Mouse (Mus musculus): ENCODE measurements at regions not wholly inside any gene's neighbourhood (a gene's known extent, or its start where the extent isn't known, plus 50 kb on each side); places are given as distances from the start of the nearest gene placed in this dataset.

GRCm38 (mm10) chr14:62144385-62145030 is 147.9 kb upstream of the Rnaseh2b start:
- in situ Hi-C loops (cut with MboI; ENCODE audit: low pct_ligation_motif_present, low pct_unique_long_range_greater_than_20kb, low sequenced_read_pairs), result no loop called here
- TF ChIP-seq ELF1 (IDR thresholded peaks at IDR 0.05; ENCODE audit: low read depth, low read length) (0 out of 2 replicates have a peak, but pooled peaks have one; percentile 13), USF2 (conservative IDR thresholded peaks at IDR 0.05; ENCODE audit: low read depth, low read length) (no peak), SIN3A (IDR thresholded peaks at IDR 0.05; ENCODE audit: low read length) (no peak), JUN (IDR thresholded peaks at IDR 0.05; ENCODE audit: insufficient read depth, low read depth, low read length) (no peak), BHLHE40 (IDR thresholded peaks at IDR 0.05; ENCODE audit: low read depth, low read length) (0 out of 2 replicates have a peak, but pooled peaks have one; percentile 6)

GRCm38 (mm10) chr14:62157038-62157716 is 135.2 kb upstream of the Rnaseh2b start:
- dilution Hi-C loops (cut with MboI; ENCODE audit: extremely low pct_ligation_motif_present, extremely low pct_unique_long_range_greater_than_20kb, low sequenced_read_pairs), result no loop called here
- H3K79me2 ChIP-seq (replicated peaks; ENCODE audit: control insufficient read depth, extremely low read depth, insufficient read depth, poor library complexity, severe bottlenecking), result no peaks in the 10 kb centered on the region
- H3K9me3 ChIP-seq (replicated peaks; ENCODE audit: low read length), result no peaks in the 10 kb centered on the region

More at GRCm38 (mm10) chr14:62144385-62145030, 147.9 kb upstream of the Rnaseh2b start:
- DNase-seq (ENCODE audit: extremely low read depth), result peak; percentile 26
- Histone ChIP-seq H3K4me1 (ENCODE audit: control insufficient read depth in 1 of 2, insufficient read depth in 2 of 2) (peaks cover 0 to 12% of the 10 kb centered on the region in 2 experiments; a peak in 2 of 4 replicates), H3K4me3 (replicated peaks in 1 of 3; ENCODE audit: low read depth in 2 of 3, low read length in 2 of 3, poor library complexity in 1 of 3) (peak overlapping the region in 1 of 3 experiments; percentile 4), H3K27ac (ENCODE audit: insufficient read depth, low read depth) (no peak overlapping the region), H3K9me3 (replicated peaks; ENCODE audit: low read length) (no peaks in the 10 kb centered on the region), H3K4me2 (ENCODE audit: insufficient read depth, low read depth, poor library complexity, severe bottlenecking) (peak overlapping the region; percentile 60), H3K27me3 (replicated peaks) (peaks cover 2% of the 10 kb centered on the region), H3K36me3 (replicated peaks in 1 of 2; ENCODE audit: control insufficient read depth in 1 of 2, insufficient read depth in 1 of 2, low read length in 1 of 2) (no peaks in the 10 kb centered on the region), H3K9ac (ENCODE audit: insufficient read depth, low read depth) (peak overlapping the region; percentile 2; the same call in 1 of the 2 replicates), H3K79me2 (replicated peaks; ENCODE audit: control insufficient read depth, extremely low read depth, insufficient read depth, poor library complexity, severe bottlenecking) (no peaks in the 10 kb centered on the region)
- dilution Hi-C loops (cut with MboI; ENCODE audit: extremely low pct_ligation_motif_present, extremely low pct_unique_long_range_greater_than_20kb, low sequenced_read_pairs), result no loop called here

GRCm38 (mm10) chr14:62159690-62160089 is 132.7 kb upstream of the Rnaseh2b start:
- H3K27me3 ChIP-seq (replicated peaks), result peaks cover 2% of the 10 kb centered on the region
- H3K4me2 ChIP-seq (ENCODE audit: insufficient read depth, low read depth, poor library complexity, severe bottlenecking), result no peak overlapping the region
- in situ Hi-C loops (cut with MboI; ENCODE audit: low pct_ligation_motif_present, low pct_unique_long_range_greater_than_20kb, low sequenced_read_pairs) (no loop called here), dilution Hi-C loops (cut with MboI; ENCODE audit: extremely low pct_ligation_motif_present, extremely low pct_unique_long_range_greater_than_20kb, low sequenced_read_pairs) (no loop called here)
- TF ChIP-seq IRF4 (IDR thresholded peaks at IDR 0.05; ENCODE audit: low read depth, low read length), result no peak
- no peak overlapping the region for H3K4me3 ChIP-seq (replicated peaks in 1 of 3; ENCODE audit: low read depth in 2 of 3, low read length in 2 of 3, poor library complexity in 1 of 3)
- DNase-seq (ENCODE audit: extremely low read depth), result no peak
- no peak overlapping the region for H3K27ac ChIP-seq (ENCODE audit: insufficient read depth, low read depth)
- peaks cover 0 to 4% of the 10 kb centered on the region in 2 experiments; a peak in 1 of 4 replicates for H3K4me1 ChIP-seq (ENCODE audit: control insufficient read depth in 1 of 2, insufficient read depth in 2 of 2)
- H3K36me3 ChIP-seq (replicated peaks in 1 of 2; ENCODE audit: control insufficient read depth in 1 of 2, insufficient read depth in 1 of 2, low read length in 1 of 2), result no peaks in the 10 kb centered on the region
- H3K9me3 ChIP-seq (replicated peaks; ENCODE audit: low read length), result no peaks in the 10 kb centered on the region
- no peak overlapping the region for H3K9ac ChIP-seq (ENCODE audit: insufficient read depth, low read depth)
- H3K79me2 ChIP-seq (replicated peaks; ENCODE audit: control insufficient read depth, extremely low read depth, insufficient read depth, poor library complexity, severe bottlenecking), result no peaks in the 10 kb centered on the region

More at GRCm38 (mm10) chr14:62157038-62157716, 135.2 kb upstream of the Rnaseh2b start:
- no peaks in the 10 kb centered on the region for H3K27me3 ChIP-seq (replicated peaks)
- no peak for DNase-seq (ENCODE audit: extremely low read depth)
- no peaks in the 10 kb centered on the region for H3K4me1 ChIP-seq (ENCODE audit: control insufficient read depth in 1 of 2, insufficient read depth in 2 of 2)
- in situ Hi-C loops (cut with MboI; ENCODE audit: low pct_ligation_motif_present, low pct_unique_long_range_greater_than_20kb, low sequenced_read_pairs), result no loop called here
- H3K27ac ChIP-seq (ENCODE audit: insufficient read depth, low read depth), result no peak overlapping the region
- H3K4me3 ChIP-seq (replicated peaks in 1 of 3; ENCODE audit: low read depth in 2 of 3, low read length in 2 of 3, poor library complexity in 1 of 3), result no peak overlapping the region
- no peaks in the 10 kb centered on the region for H3K36me3 ChIP-seq (replicated peaks in 1 of 2; ENCODE audit: control insufficient read depth in 1 of 2, insufficient read depth in 1 of 2, low read length in 1 of 2)
- H3K9ac ChIP-seq (ENCODE audit: insufficient read depth, low read depth), result no peak overlapping the region
- no peak for TF ChIP-seq ZKSCAN1 (IDR thresholded peaks at IDR 0.05; ENCODE audit: borderline replicate concordance, low read depth, low read length)
- TF ChIP-seq MAX (IDR thresholded peaks at IDR 0.05; ENCODE audit: low read length), result no peak
- no peak for TF ChIP-seq JUN (IDR thresholded peaks at IDR 0.05; ENCODE audit: insufficient read depth, low read depth, low read length)
- TF ChIP-seq E2F4 (IDR thresholded peaks at IDR 0.05; ENCODE audit: insufficient replicate concordance, low read depth, low read length), result no peak
- TF ChIP-seq RAD21 (IDR thresholded peaks at IDR 0.05; ENCODE audit: low read depth, low read length), result no peak
- TF ChIP-seq JUND (conservative IDR thresholded peaks at IDR 0.05; ENCODE audit: low read depth, low read length), result no peak
- TF ChIP-seq HCFC1 (IDR thresholded peaks at IDR 0.05; ENCODE audit: low read depth, low read length), result no peak
- no peak for TF ChIP-seq SMC3 (IDR thresholded peaks at IDR 0.05; ENCODE audit: low read depth, low read length)
- TF ChIP-seq KAT2A (IDR thresholded peaks at IDR 0.05; ENCODE audit: insufficient replicate concordance, low read length), result no peak
- TF ChIP-seq TBP (conservative IDR thresholded peaks at IDR 0.05; ENCODE audit: low read depth, low read length), result no peak
- no peak for TF ChIP-seq ETS1 (conservative IDR thresholded peaks at IDR 0.05; ENCODE audit: low read depth, low read length)
- TF ChIP-seq IRF4 (IDR thresholded peaks at IDR 0.05; ENCODE audit: low read depth, low read length), result no peak
- no peak overlapping the region for H3K4me2 ChIP-seq (ENCODE audit: insufficient read depth, low read depth, poor library complexity, severe bottlenecking)

All from CH12.LX (cell line).